Mouse (Mus musculus) bone marrow, adult 2 months (tissue): ENCODE results near the gene Srrm1. TPM values are rescaled to one million over a fixed set of nuclear protein-coding genes. Genes with fewer than 3 reads are reported as not detected.
"Not testable (repeated sequence)": the region's sequence is repeated elsewhere in the genome, so short reads cannot be mapped to it uniquely, and the experiment has no call there.

Experiments used
- H3K27ac ChIP-seq: fragments of 200-500 bp; 2 replicates; pipeline ENCODE4 v1.5.1; 2012; ENCODE audit warnings: low read depth, mild to moderate bottlenecking, control low read depth, inconsistent platforms, low read length; ENCODE audit not compliant: control insufficient read depth, poor library complexity, insufficient read depth
- H3K4me1 ChIP-seq: fragments of 200-500 bp; 2 replicates; pipeline ENCODE4 v1.6.1; 2011; ENCODE audit warnings: low read length; ENCODE audit not compliant: control insufficient read depth, insufficient read depth
- H3K4me3 ChIP-seq: fragments of 200-500 bp; replicated peaks from 2 replicates; pipeline ENCODE3; 2011; ENCODE audit warnings: mild to moderate bottlenecking, low read depth, low read length, control low read depth; ENCODE audit not compliant: control insufficient read depth
- CTCF ChIP-seq: fragments of 200-500 bp; IDR thresholded peaks from 2 replicates; pipeline ENCODE4 v1.5.1; 2011; ENCODE audit warnings: low read length, control low read depth; ENCODE audit not compliant: control insufficient read depth, insufficient read depth
- POLR2A ChIP-seq: fragments of 200-500 bp; IDR thresholded peaks from 2 replicates; pipeline ENCODE4 v1.6.1; 2011; ENCODE audit warnings: low read depth, mild to moderate bottlenecking, control low read depth, low read length, borderline replicate concordance; ENCODE audit not compliant: control insufficient read depth
- WGBS: fragments of 180-500 bp; shearing (Covaris S2); methylation state at CpG from one replicate; pipeline ENCODE4 v1.1.7; 2018; 5-methylcytosine and 5-hydroxymethylcytosine counted together
- polyA plus RNA-seq: library from polyadenylated mRNA; stranded (reverse); fragments of >200 nt; gene quantifications from 2 replicates; pipeline ENCODE4 v1.2.4, GENCODE M21; 2011; ENCODE audit warnings: low replicate concordance; ENCODE audit not compliant: missing spikeins, insufficient read depth, insufficient read length

Srrm1 gene
- polyA plus RNA-seq, 1 experiment, result 141 TPM

- no peak overlapping the region for H3K4me3 ChIP-seq
- peaks cover 2% of the 10 kb centered on the region; the same call in 1 of the 2 replicates for H3K4me1 ChIP-seq
- H3K27ac ChIP-seq, result no peak overlapping the region
- WGBS, result 74% methylated on average over 13 of the region's 13 CpGs
- TF ChIP-seq POLR2A (no peak), CTCF (no peak)
Observed at GRCm38 (mm10) chr4:135282651-135283290, 70.3 kb downstream of the Srrm1 start.

GRCm38 (mm10) chr4:135280016-135280415, 73.1 kb downstream of the Srrm1 start:
- H3K4me1 ChIP-seq, H3K27ac ChIP-seq, H3K4me3 ChIP-seq: not testable (repeated sequence)
- 67% methylated on average over 2 of the region's 2 CpGs for WGBS

- TF ChIP-seq POLR2A, result no peak
- TF ChIP-seq CTCF, result no peak
- Histone ChIP-seq H3K4me1 (no peaks in the 10 kb centered on the region; the same call in 1 of the 2 replicates), H3K27ac (no peak overlapping the region), H3K4me3 (no peak overlapping the region)
- WGBS, result 71% methylated on average over 4 of the region's 4 CpGs
Observed at GRCm38 (mm10) chr4:135276681-135277379, 76.3 kb downstream of the Srrm1 start.

- TF ChIP-seq CTCF (no peak), POLR2A (no peak)
- no peak overlapping the region for H3K4me3 ChIP-seq
- H3K27ac ChIP-seq, result no peak overlapping the region
- 74% methylated on average over 7 of the region's 7 CpGs for WGBS
- H3K4me1 ChIP-seq, result peaks cover 3% of the 10 kb centered on the region; the same call in 1 of the 2 replicates
Observed at GRCm38 (mm10) chr4:135274761-135275160, 78.4 kb downstream of the Srrm1 start.

- peaks cover 4% of the 10 kb centered on the region; the same call in 1 of the 2 replicates for H3K4me1 ChIP-seq
- H3K4me3 ChIP-seq, result peak overlapping the region; percentile 48
- TF ChIP-seq CTCF (no peak), POLR2A (no peak)
- WGBS, result 8% methylated on average over 17 of the region's 17 CpGs
- no peak overlapping the region for H3K27ac ChIP-seq
Observed at GRCm38 (mm10) chr4:135273307-135273682, 79.8 kb downstream of the Srrm1 start.

GRCm38 (mm10) chr4:135272640-135273306, 80.3 kb downstream of the Srrm1 start, which contains the start of gene Clic4:
Gene Clic4, minus strand, starts transcription at chr4:135272814.
- TF ChIP-seq POLR2A (peak; percentile 97), CTCF (peak; percentile 23; the same call in 1 of the 2 replicates)
- WGBS, result under 1% methylated on average over 64 of the region's 64 CpGs

GRCm38 (mm10) chr4:135271881-135272616, 81.1 kb downstream of the Srrm1 start:
- peak overlapping the region; percentile 91 for H3K4me3 ChIP-seq
- TF ChIP-seq CTCF (no peak), POLR2A (no peak)
- H3K4me1 ChIP-seq, result peaks cover 4% of the 10 kb centered on the region; the same call in 1 of the 2 replicates
- H3K27ac ChIP-seq, result peak overlapping the region; percentile 87
- WGBS, result under 1% methylated on average over 67 of the region's 67 CpGs

More at GRCm38 (mm10) chr4:135272640-135273306, 80.3 kb downstream of the Srrm1 start, which contains the start of gene Clic4:
- Histone ChIP-seq H3K27ac (peak within 1 kb of the TSS; percentile 87), H3K4me3 (peak within 1 kb of the TSS; percentile 91), H3K4me1 (peaks cover 4% of the 10 kb centered on the region; the same call in 1 of the 2 replicates)
